8 mouse cellular contexts compared by ENCODE assay signal in genomic region chr9:65390752-65391612, GRCm38 (mm10). TPM values are rescaled to one million over a fixed set of nuclear protein-coding genes. Genes with fewer than 3 reads are reported as not detected.
DNase-seq lines count a peak whose midpoint lies in the region; ATAC-seq and TF ChIP-seq lines count a peak whose summit lies in the region.

No protein-coding gene starts in this region.

- DNase-seq in gastrocnemius, postnatal 10 days, result peak; percentile 38
- DNase-seq in gastrocnemius, adult 8-10 months (ENCODE audit: low spot score in 2 of 2), result no peak
- DNase-seq in ES-E14 (ENCODE audit: low read depth, low spot score), result no peak
- peak; percentile 8 to 48 for DNase-seq in kidney, postnatal 25 days
- DNase-seq in ovary, postnatal 14 days (ENCODE audit: low spot score), result no peak

- H3K36me3 ChIP-seq in ES-E14 (ENCODE audit: control insufficient read depth, insufficient read depth, low read length, poor library complexity, severe bottlenecking), result no peaks in the 10 kb centered on the region
- H3K36me3 ChIP-seq in forebrain, embryonic 15.5 days, result no peaks in the 10 kb centered on the region
- H3K36me3 ChIP-seq in neural tube, embryonic 13.5 days, result no peaks in the 10 kb centered on the region

- H3K9me3 ChIP-seq in ES-E14 (ENCODE audit: control insufficient read depth, insufficient read depth, low read depth, low read length), result no peaks in the 10 kb centered on the region
- H3K9me3 ChIP-seq in forebrain, embryonic 15.5 days, result no peaks in the 10 kb centered on the region
- no peaks in the 10 kb centered on the region for H3K9me3 ChIP-seq in neural tube, embryonic 13.5 days

- H3K27ac ChIP-seq in ES-E14 (ENCODE audit: insufficient read depth, low read depth, low read length, poor library complexity, severe bottlenecking), result no peak overlapping the region
- peak overlapping the region; percentile 16; the same call in 1 of the 2 replicates for H3K27ac ChIP-seq in forebrain, embryonic 15.5 days (replicated peaks)
- H3K27ac ChIP-seq in neural tube, embryonic 13.5 days (replicated peaks), result no peak overlapping the region

- H3K4me2 ChIP-seq in forebrain, embryonic 15.5 days (replicated peaks), result peak overlapping the region; percentile 49
- peak overlapping the region; percentile 58 for H3K4me2 ChIP-seq in neural tube, embryonic 13.5 days

- H3K4me3 ChIP-seq in ES-E14 (ENCODE audit: insufficient read depth in 1 of 2, low read depth in 1 of 2, low read length in 2 of 2, poor library complexity in 1 of 2, severe bottlenecking in 1 of 2), result peak overlapping the region; percentile 58 to 61
- H3K4me3 ChIP-seq in forebrain, embryonic 15.5 days, result peak overlapping the region; percentile 46
- H3K4me3 ChIP-seq in neural tube, embryonic 13.5 days, result peak overlapping the region; percentile 41

- peak; percentile 61 for ATAC-seq in forebrain, embryonic 15.5 days (replicated peaks)
- ATAC-seq in neural tube, embryonic 13.5 days (ENCODE audit: low read depth), result peak; percentile 64; the same call in 1 of the 2 replicates
- ATAC-seq in monocyte, adult 5-6 weeks (replicated peaks; ENCODE audit: insufficient number of reproducible peaks, low FRiP score, low TSS enrichment, poor library complexity, severe bottlenecking), result no peak

- WGBS in forebrain, embryonic 15.5 days, result 19% methylated on average over 90 of the region's 96 CpGs
- WGBS in neural tube, embryonic 13.5 days, result 17% methylated on average over 96 of the region's 96 CpGs

- in situ Hi-C loops in ES-E14 (cut with MboI; ENCODE audit: low sequenced_read_pairs in 2 of 2, unreplicated experiment in 2 of 2), result no loop called here

- peak overlapping the region; percentile 20 for H3K9ac ChIP-seq in ES-E14 (ENCODE audit: insufficient read depth, low read depth, low read length, poor library complexity, severe bottlenecking)
- H3K9ac ChIP-seq in forebrain, embryonic 15.5 days (replicated peaks), result peak overlapping the region; percentile 48
- H3K9ac ChIP-seq in neural tube, embryonic 13.5 days, result peak overlapping the region; percentile 45

- H3K4me1 ChIP-seq in ES-E14 (ENCODE audit: control insufficient read depth in 2 of 2, insufficient read depth in 2 of 2, low read length in 2 of 2, poor library complexity in 1 of 2), result peaks cover 0 to 3% of the 10 kb centered on the region in 2 experiments; a peak in 1 of 4 replicates
- peaks cover 5% of the 10 kb centered on the region; the same call in 1 of the 2 replicates for H3K4me1 ChIP-seq in forebrain, embryonic 15.5 days
- peaks cover 14% of the 10 kb centered on the region for H3K4me1 ChIP-seq in neural tube, embryonic 13.5 days (replicated peaks)

- H3K27me3 ChIP-seq in forebrain, embryonic 15.5 days, result peaks cover 33% of the 10 kb centered on the region
- H3K27me3 ChIP-seq in neural tube, embryonic 13.5 days, result peaks cover 56% of the 10 kb centered on the region

TF ChIP-seq in ES-E14, 5 proteins besides CTCF, POLR2A, EP300 and RAD21:
- no peak for TF ChIP-seq HCFC1 (IDR thresholded peaks at IDR 0.05; ENCODE audit: borderline replicate concordance, insufficient read depth, low read length)
- TF ChIP-seq MAFK (IDR thresholded peaks at IDR 0.05; ENCODE audit: insufficient read depth, low read depth, low read length), result no peak
- TF ChIP-seq CHD2 (IDR thresholded peaks at IDR 0.05; ENCODE audit: low read depth, low read length), result no peak
- no peak for TF ChIP-seq ZNF384 (IDR thresholded peaks at IDR 0.05; ENCODE audit: low read depth, low read length)
TF ChIP-seq in ES-E14: peak in this region for 0.

RNA-seq across cellular contexts. Expression of gene Kbtbd13, which starts 0.5 kb away (rescaled TPM):
- 10 to 100 TPM in 1 of 2 experiments, 1 to 10 TPM in 1; 8.9 to 10.7 TPM for total RNA-seq in gastrocnemius, postnatal 10 days (2021)
- 10 to 100 TPM in 3 of 4 experiments, 1 to 10 TPM in 1; 9.8 to 12.3 (median 11.4) TPM for total RNA-seq in gastrocnemius, adult 8-10 months (2022)
- 0.71 and 1.1 TPM in 2 replicates for total RNA-seq in ES-E14 (2012; rRNA removed)
- polyA plus RNA-seq in forebrain, embryonic 15.5 days (2015; fragmentation: Nextera tagmentation; extraction: Ambion mirVana), result 0.56 and 1.00 TPM in 2 replicates
- 0.32 and 0.47 TPM in 2 replicates for polyA plus RNA-seq in neural tube, embryonic 13.5 days (2015; fragmentation: Nextera tagmentation; extraction: Ambion mirVana)
- total RNA-seq in monocyte, adult 5-6 weeks (2017), result 0.29 TPM in 1 of 3 replicates, not detected in the others

RNA-seq across cellular contexts. Expression of gene Rasl12, which starts 7.3 kb away (rescaled TPM):
- total RNA-seq in gastrocnemius, postnatal 10 days (2021), result 10 to 100 TPM in 1 of 2 experiments, 1 to 10 TPM in 1; 7.2 to 11.5 TPM
- 1 to 10 TPM; 2.1 to 3.8 (median 2.2) TPM for total RNA-seq in gastrocnemius, adult 8-10 months (2022)
- total RNA-seq in ES-E14 (2012; rRNA removed), result 0.18 and 0.21 TPM in 2 replicates
- 6.1 and 6.5 TPM in 2 replicates for polyA plus RNA-seq in forebrain, embryonic 15.5 days (2015; fragmentation: Nextera tagmentation; extraction: Ambion mirVana)
- polyA plus RNA-seq in neural tube, embryonic 13.5 days (2015; fragmentation: Nextera tagmentation; extraction: Ambion mirVana), result 6.6 and 7.7 TPM in 2 replicates
- total RNA-seq in monocyte, adult 5-6 weeks (2017), result 0.95 to 15.8 TPM (median 4.8 TPM) in 3 replicates

RNA-seq across cellular contexts. Expression of gene Ubap1l, which starts 30.1 kb away (rescaled TPM):
- 1 to 10 TPM in 1 of 2 experiments, under 1 TPM in 1; 0.52 to 1.1 TPM for total RNA-seq in gastrocnemius, postnatal 10 days (2021)
- under 1 TPM in 3 of 4 experiments, not detected in 1; 0.31 to 0.52 (median 0.46) TPM for total RNA-seq in gastrocnemius, adult 8-10 months (2022)
- total RNA-seq in ES-E14 (2012; rRNA removed), result 4.5 and 8.5 TPM in 2 replicates
- polyA plus RNA-seq in forebrain, embryonic 15.5 days (2015; fragmentation: Nextera tagmentation; extraction: Ambion mirVana), result 0.83 and 0.92 TPM in 2 replicates
- 1.6 and 2.0 TPM in 2 replicates for polyA plus RNA-seq in neural tube, embryonic 13.5 days (2015; fragmentation: Nextera tagmentation; extraction: Ambion mirVana)
- not detected in 3 replicates for total RNA-seq in monocyte, adult 5-6 weeks (2017)

RNA-seq across cellular contexts. Expression of gene Slc51b, which starts 31.8 kb away (rescaled TPM):
- not detected for total RNA-seq in gastrocnemius, postnatal 10 days (2021)
- total RNA-seq in gastrocnemius, adult 8-10 months (2022), result not detected
- total RNA-seq in ES-E14 (2012; rRNA removed), result not detected in 2 replicates
- not detected in 2 replicates for polyA plus RNA-seq in forebrain, embryonic 15.5 days (2015; fragmentation: Nextera tagmentation; extraction: Ambion mirVana)
- polyA plus RNA-seq in neural tube, embryonic 13.5 days (2015; fragmentation: Nextera tagmentation; extraction: Ambion mirVana), result not detected in 2 replicates
- total RNA-seq in monocyte, adult 5-6 weeks (2017), result not detected in 3 replicates

RNA-seq across cellular contexts. Expression of gene Mtfmt, which starts 44.6 kb away (rescaled TPM):
- total RNA-seq in gastrocnemius, postnatal 10 days (2021), result 1 to 10 TPM; 6.6 to 7.1 TPM
- total RNA-seq in gastrocnemius, adult 8-10 months (2022), result 1 to 10 TPM; 4.2 to 6.2 (median 5.3) TPM
- 9.1 and 9.6 TPM in 2 replicates for total RNA-seq in ES-E14 (2012; rRNA removed)
- polyA plus RNA-seq in forebrain, embryonic 15.5 days (2015; fragmentation: Nextera tagmentation; extraction: Ambion mirVana), result 23.6 and 26.0 TPM in 2 replicates
- polyA plus RNA-seq in neural tube, embryonic 13.5 days (2015; fragmentation: Nextera tagmentation; extraction: Ambion mirVana), result 23.3 and 25.5 TPM in 2 replicates
- 11.0 to 16.0 TPM (median 14.8 TPM) in 3 replicates for total RNA-seq in monocyte, adult 5-6 weeks (2017)

Comparison
In these comparisons a context has a peak if more than half of its experiments do, and no peak if none do; other contexts are left out.
1. DNase-seq: peak in gastrocnemius, postnatal 10 days (single experiment) and kidney, postnatal 25 days (2 of 2); none in gastrocnemius, adult 8-10 months (0 of 2), ES-E14 (single experiment) and ovary, postnatal 14 days (single experiment).
2. Peak in every context shown above with its lines, with median percentiles within 50 percentile points of each other: H3K4me3 ChIP-seq and H3K9ac ChIP-seq.